Mouse (Mus musculus) kidney, embryonic 15.5 days (tissue): ENCODE measurements around the gene Sptb. TPM values are rescaled to one million over a fixed set of nuclear protein-coding genes. Genes with fewer than 3 reads are reported as not detected.

ENCODE experiments used
- ATAC-seq: fragments of 200-750 bp; cut with Nextera tagmentation; replicated peaks from 2 replicates; pipeline ENCODE4 v1.8.0; 2017; ENCODE audit warnings: moderate TSS enrichment; ENCODE audit not compliant: low FRiP score
- H3K27ac ChIP-seq: fragments of 300-500 bp; sonication (generic); 2 replicates; pipeline ENCODE4 v1.5.1; 2015; ENCODE audit warnings: mild to moderate bottlenecking, inconsistent platforms
- H3K27me3 ChIP-seq: fragments of 300-500 bp; sonication (generic); 2 replicates; pipeline ENCODE4 v1.6.1; 2015; ENCODE audit warnings: inconsistent platforms
- H3K36me3 ChIP-seq: fragments of 300-500 bp; sonication (generic); 2 replicates; pipeline ENCODE4 v1.6.1; 2015; ENCODE audit warnings: inconsistent platforms
- H3K4me1 ChIP-seq: fragments of 300-500 bp; sonication (generic); 2 replicates; pipeline ENCODE4 v1.6.1; 2015; ENCODE audit warnings: inconsistent platforms
- H3K4me2 ChIP-seq: fragments of 300-500 bp; sonication (generic); 2 replicates; pipeline ENCODE4 v1.6.1; 2015; ENCODE audit warnings: moderate library complexity, mild to moderate bottlenecking, inconsistent platforms
- H3K4me3 ChIP-seq: fragments of 300-500 bp; sonication (generic); replicated peaks from 2 replicates; pipeline ENCODE4 v1.5.1; 2015; ENCODE audit warnings: mild to moderate bottlenecking, inconsistent platforms
- H3K9ac ChIP-seq: fragments of 300-500 bp; sonication (generic); 2 replicates; pipeline ENCODE4 v1.6.1; 2015; ENCODE audit warnings: mild to moderate bottlenecking, inconsistent platforms
- H3K9me3 ChIP-seq: fragments of 300-500 bp; sonication (generic); replicated peaks from 2 replicates; pipeline ENCODE4 v1.6.1; 2016; ENCODE audit warnings: inconsistent platforms
- WGBS: fragments of 180-500 bp; shearing (Covaris S2); methylation state at CpG from one replicate; pipeline ENCODE4 v1.1.7; 2015; ENCODE audit warnings: mixed read lengths; 5-methylcytosine and 5-hydroxymethylcytosine counted together
- polyA plus RNA-seq: library from polyadenylated mRNA; unstranded; fragments of >200 nt; fragmentation: Nextera tagmentation; extraction: Ambion mirVana; gene quantifications from 2 replicates; pipeline ENCODE4 v1.2.1, GENCODE M21; 2015

Gene Sptb
- polyA plus RNA-seq, 1 experiment from 2014 or later: 2.1 TPM

- no peaks in the 10 kb centered on the region for H3K9me3 ChIP-seq
- H3K4me2 ChIP-seq: no peak overlapping the region
- no peak for ATAC-seq
- H3K4me1 ChIP-seq: peaks cover 13% of the 10 kb centered on the region
- H3K27me3 ChIP-seq: no peaks in the 10 kb centered on the region; the same call in 1 of the 2 replicates
- H3K27ac ChIP-seq: no peak overlapping the region
- 68% methylated on average over 5 of the region's 5 CpGs for WGBS
- no peak overlapping the region for H3K9ac ChIP-seq
- no peak overlapping the region for H3K4me3 ChIP-seq
- H3K36me3 ChIP-seq: no peaks in the 10 kb centered on the region
These were observed 14.6 kb downstream of the Sptb start for GRCm38 (mm10) chr12:76695773-76696172.

GRCm38 (mm10) chr12:76694801-76695505 lies 15.4 kb downstream of the Sptb start:
- H3K4me2 ChIP-seq: peak overlapping the region; percentile 62
- 0 out of 2 replicates have a peak overlapping the region, but pooled peaks have one; percentile 28 for H3K9ac ChIP-seq
- H3K9me3 ChIP-seq: no peaks in the 10 kb centered on the region
- peak; percentile 64; the same call in 1 of the 2 replicates for ATAC-seq
- H3K4me3 ChIP-seq: peak overlapping the region; percentile 35
- no peaks in the 10 kb centered on the region for H3K36me3 ChIP-seq
- peaks cover 13% of the 10 kb centered on the region for H3K4me1 ChIP-seq
- H3K27me3 ChIP-seq: no peaks in the 10 kb centered on the region; the same call in 1 of the 2 replicates
- H3K27ac ChIP-seq: no peak overlapping the region
- WGBS: 6% methylated on average over 17 of the region's 17 CpGs

GRCm38 (mm10) chr12:76687498-76688200 lies 22.7 kb downstream of the Sptb start:
- WGBS: 77% methylated on average over 10 of the region's 10 CpGs
- H3K9ac ChIP-seq: no peak overlapping the region
- no peaks in the 10 kb centered on the region for H3K27me3 ChIP-seq
- H3K9me3 ChIP-seq: no peaks in the 10 kb centered on the region
- H3K4me3 ChIP-seq: no peak overlapping the region
- H3K4me2 ChIP-seq: no peak overlapping the region
- no peak for ATAC-seq
- H3K36me3 ChIP-seq: no peaks in the 10 kb centered on the region
- no peak overlapping the region for H3K27ac ChIP-seq
- 0 out of 2 replicates have a peak, but pooled peaks cover 4% of the 10 kb centered on the region for H3K4me1 ChIP-seq

GRCm38 (mm10) chr12:76685647-76686046 lies 24.7 kb downstream of the Sptb start:
- Histone ChIP-seq H3K27me3 (no peaks in the 10 kb centered on the region), H3K27ac (no peak overlapping the region), H3K9ac (no peak overlapping the region), H3K9me3 (no peaks in the 10 kb centered on the region), H3K4me2 (no peak overlapping the region), H3K4me3 (no peak overlapping the region), H3K36me3 (no peaks in the 10 kb centered on the region), H3K4me1 (0 out of 2 replicates have a peak, but pooled peaks cover 4% of the 10 kb centered on the region)
- no peak for ATAC-seq
- 89% methylated on average over 3 of the region's 3 CpGs for WGBS

GRCm38 (mm10) chr12:76684493-76684892 lies 25.9 kb downstream of the Sptb start:
- no peaks in the 10 kb centered on the region for H3K27me3 ChIP-seq

GRCm38 (mm10) chr12:76681937-76682336 lies 28.4 kb downstream of the Sptb start:
- H3K27ac ChIP-seq: no peak overlapping the region
- no peaks in the 10 kb centered on the region for H3K27me3 ChIP-seq
- no peak overlapping the region for H3K4me2 ChIP-seq
- H3K36me3 ChIP-seq: no peaks in the 10 kb centered on the region
- no peak for ATAC-seq
- H3K4me1 ChIP-seq: 0 out of 2 replicates have a peak, but pooled peaks cover 4% of the 10 kb centered on the region
- H3K9me3 ChIP-seq: no peaks in the 10 kb centered on the region
- no peak overlapping the region for H3K9ac ChIP-seq
- no peak overlapping the region for H3K4me3 ChIP-seq

More at GRCm38 (mm10) chr12:76684493-76684892, 25.9 kb downstream of the Sptb start:
- Histone ChIP-seq H3K36me3 (no peaks in the 10 kb centered on the region), H3K9me3 (no peaks in the 10 kb centered on the region), H3K4me1 (0 out of 2 replicates have a peak, but pooled peaks cover 4% of the 10 kb centered on the region), H3K9ac (no peak overlapping the region), H3K4me2 (no peak overlapping the region), H3K4me3 (no peak overlapping the region), H3K27ac (no peak overlapping the region)
- 54% methylated on average over 6 of the region's 6 CpGs for WGBS
- no peak for ATAC-seq

GRCm38 (mm10) chr12:76677068-76677467 lies 33.3 kb downstream of the Sptb start:
- WGBS: 71% methylated on average over 7 of the region's 7 CpGs
- Histone ChIP-seq H3K4me1 (peaks cover 9% of the 10 kb centered on the region; the same call in 1 of the 2 replicates), H3K27ac (no peak overlapping the region), H3K27me3 (no peaks in the 10 kb centered on the region), H3K9ac (no peak overlapping the region), H3K36me3 (no peaks in the 10 kb centered on the region), H3K4me2 (no peak overlapping the region), H3K4me3 (no peak overlapping the region), H3K9me3 (no peaks in the 10 kb centered on the region)
- ATAC-seq: no peak

GRCm38 (mm10) chr12:76676477-76676876 lies 33.9 kb downstream of the Sptb start:
- 79% methylated on average over 22 of the region's 22 CpGs for WGBS
- no peaks in the 10 kb centered on the region for H3K27me3 ChIP-seq
- ATAC-seq: no peak
- H3K27ac ChIP-seq: no peak overlapping the region
- no peak overlapping the region for H3K4me3 ChIP-seq
- peaks cover 9% of the 10 kb centered on the region; the same call in 1 of the 2 replicates for H3K4me1 ChIP-seq
- H3K9ac ChIP-seq: no peak overlapping the region
- H3K9me3 ChIP-seq: no peaks in the 10 kb centered on the region
- 0 out of 2 replicates have a peak overlapping the region, but pooled peaks have one; percentile 10 for H3K4me2 ChIP-seq
- H3K36me3 ChIP-seq: no peaks in the 10 kb centered on the region

- Histone ChIP-seq H3K4me1 (peaks cover 10% of the 10 kb centered on the region; the same call in 1 of the 2 replicates), H3K9me3 (no peaks in the 10 kb centered on the region), H3K36me3 (no peaks in the 10 kb centered on the region), H3K4me3 (no peak overlapping the region), H3K9ac (no peak overlapping the region), H3K27me3 (no peaks in the 10 kb centered on the region), H3K4me2 (no peak overlapping the region), H3K27ac (no peak overlapping the region)
- WGBS: 76% methylated on average over 5 of the region's 5 CpGs
- no peak for ATAC-seq
These were observed 35.0 kb downstream of the Sptb start for GRCm38 (mm10) chr12:76675364-76675763.

- WGBS: 77% methylated on average over 12 of the region's 12 CpGs
- no peak overlapping the region for H3K9ac ChIP-seq
- ATAC-seq: peak; percentile 90
- H3K9me3 ChIP-seq: no peaks in the 10 kb centered on the region
- no peak overlapping the region for H3K27ac ChIP-seq
- H3K36me3 ChIP-seq: no peaks in the 10 kb centered on the region
- no peak overlapping the region for H3K4me3 ChIP-seq
- no peaks in the 10 kb centered on the region for H3K27me3 ChIP-seq
- peaks cover 16% of the 10 kb centered on the region; the same call in 1 of the 2 replicates for H3K4me1 ChIP-seq
- no peak overlapping the region for H3K4me2 ChIP-seq
These were observed 36.5 kb downstream of the Sptb start for GRCm38 (mm10) chr12:76673794-76674222.

- H3K36me3 ChIP-seq: no peaks in the 10 kb centered on the region
- no peaks in the 10 kb centered on the region for H3K9me3 ChIP-seq
- peaks cover 16% of the 10 kb centered on the region; the same call in 1 of the 2 replicates for H3K4me1 ChIP-seq
- no peak overlapping the region for H3K9ac ChIP-seq
- H3K4me3 ChIP-seq: no peak overlapping the region
- WGBS: 84% methylated on average over 8 of the region's 8 CpGs
- ATAC-seq: no peak
- H3K27ac ChIP-seq: no peak overlapping the region
- no peaks in the 10 kb centered on the region for H3K27me3 ChIP-seq
- H3K4me2 ChIP-seq: no peak overlapping the region
These were observed 38.3 kb downstream of the Sptb start for GRCm38 (mm10) chr12:76672008-76672407.

GRCm38 (mm10) chr12:76670533-76671086 lies 39.7 kb downstream of the Sptb start:
- Histone ChIP-seq H3K27me3 (no peaks in the 10 kb centered on the region), H3K27ac (no peak overlapping the region), H3K9me3 (no peaks in the 10 kb centered on the region), H3K4me3 (no peak overlapping the region), H3K4me2 (no peak overlapping the region), H3K9ac (no peak overlapping the region), H3K36me3 (no peaks in the 10 kb centered on the region), H3K4me1 (peaks cover 16% of the 10 kb centered on the region; the same call in 1 of the 2 replicates)
- 72% methylated on average over 13 of the region's 13 CpGs for WGBS
- ATAC-seq: peak; percentile 66
